Mouse (Mus musculus) cortical plate, adult 2 months (tissue): ENCODE results near the gene Slc6a2. TPM values are rescaled to one million over a fixed set of nuclear protein-coding genes. Genes with fewer than 3 reads are reported as not detected.

ENCODE experiments used
- H3K27ac ChIP-seq: fragments of 200-500 bp; 2 replicates; pipeline ENCODE4 v1.5.1; 2012; ENCODE audit warnings: low read length, control low read depth, inconsistent platforms; ENCODE audit not compliant: insufficient read depth
- H3K4me1 ChIP-seq: fragments of 200-500 bp; 2 replicates; pipeline ENCODE4 v1.6.1; 2011; ENCODE audit warnings: low read length; ENCODE audit not compliant: control insufficient read depth, insufficient read depth
- H3K4me3 ChIP-seq: fragments of 200-500 bp; 2 replicates; pipeline ENCODE4 v1.5.1; 2011; ENCODE audit warnings: mild to moderate bottlenecking, low read length, control low read depth; ENCODE audit not compliant: insufficient read depth
- CTCF ChIP-seq: fragments of 200-500 bp; IDR thresholded peaks from 2 replicates; pipeline ENCODE4 v1.5.1; 2011; ENCODE audit warnings: mild to moderate bottlenecking, control low read depth, low read length; ENCODE audit not compliant: insufficient read depth; ENCODE audit errors: extremely low read depth
- POLR2A ChIP-seq: fragments of 200-500 bp; IDR thresholded peaks from 2 replicates; pipeline ENCODE4 v1.6.1; 2011; ENCODE audit warnings: mild to moderate bottlenecking, low read length, control low read depth; ENCODE audit not compliant: insufficient read depth; ENCODE audit errors: extremely low read depth
- polyA plus RNA-seq: library from polyadenylated mRNA; depleted of rRNA; stranded (reverse); fragments of >200 nt; gene quantifications from 2 replicates; pipeline ENCODE4 v1.2.3, GENCODE M21; 2012; rRNA removed

Gene Slc6a2
- polyA plus RNA-seq, 1 experiment = 0.02 TPM

DNA sequence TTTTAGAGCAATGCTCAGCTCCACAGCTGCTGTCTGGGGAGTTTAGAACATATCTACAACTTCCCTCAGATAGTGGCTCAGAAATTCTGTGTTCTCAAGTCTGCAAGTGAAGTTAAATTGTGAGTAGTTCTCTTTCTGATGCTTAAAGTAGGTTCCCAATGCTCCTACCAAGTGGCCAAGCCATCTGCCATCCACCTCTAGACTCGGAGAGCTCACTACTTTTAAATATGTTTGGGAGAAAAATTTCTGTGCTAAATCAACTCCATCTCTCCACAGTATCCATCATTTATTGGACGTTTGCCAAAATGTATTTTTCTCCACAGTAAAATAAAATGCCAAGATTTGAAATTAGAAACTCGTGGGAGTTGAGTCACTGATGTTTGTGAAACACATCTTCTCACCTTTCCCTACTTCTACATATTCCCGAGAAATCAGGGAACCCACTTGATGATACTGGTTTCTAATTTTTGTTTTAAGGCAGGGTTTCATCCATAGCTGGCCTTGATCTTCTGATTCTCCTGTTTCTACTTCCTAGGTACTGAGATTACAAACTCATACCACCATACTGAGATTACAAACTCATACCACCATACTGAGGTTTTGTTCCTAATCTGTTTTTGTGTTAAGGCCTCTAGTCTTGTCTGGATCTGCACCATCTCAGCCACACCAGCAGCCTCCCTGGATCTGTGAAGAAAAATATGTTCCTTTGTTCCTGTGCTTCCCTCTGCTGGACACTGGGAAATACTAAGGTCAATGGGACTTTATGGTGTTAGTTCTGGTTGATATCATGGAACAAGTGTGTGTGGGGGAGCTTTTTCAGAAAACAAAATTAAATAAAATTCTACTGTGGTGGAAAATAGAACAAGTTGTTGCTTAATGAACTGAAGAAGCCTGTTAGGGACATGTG is 88.9 kb downstream of the Slc6a2 start:
- 0 out of 2 replicates have a peak, but pooled peaks cover 1% of the 10 kb centered on the region for H3K4me1 ChIP-seq

More for the DNA sequence above, 88.9 kb downstream of the Slc6a2 start:
- no peak overlapping the region for H3K27ac ChIP-seq
- H3K4me3 ChIP-seq = no peak overlapping the region
- TF ChIP-seq POLR2A (no peak), CTCF (no peak)

Other genes with a start within 250 kb of the Slc6a2 start
- gene Mmp2, start 132.8 kb upstream of the Slc6a2 start, polyA plus RNA-seq = 2.3 and 2.9 TPM in 2 replicates
- 13.7 and 17.0 TPM in 2 replicates for gene Lpcat2, start 104.7 kb upstream of the Slc6a2 start, polyA plus RNA-seq
- 0.78 and 1.2 TPM in 2 replicates for gene Capns2, start 58.7 kb upstream of the Slc6a2 start, polyA plus RNA-seq
- 0.08 and 0.09 TPM in 2 replicates for gene Ces1a, start 88.1 kb downstream of the Slc6a2 start, polyA plus RNA-seq
- gene Ces1b, start 119.9 kb downstream of the Slc6a2 start, polyA plus RNA-seq = not detected in 2 replicates
- gene Ces1c, start 171.2 kb downstream of the Slc6a2 start, polyA plus RNA-seq = not detected in 2 replicates
- 0.94 TPM in 1 of 2 replicates, not detected in the other for gene Ces1d, start 237.8 kb downstream of the Slc6a2 start, polyA plus RNA-seq